Mouse (Mus musculus) heart, embryonic 16.5 days (tissue): ENCODE measurements around the gene Arid1a. TPM values are rescaled to one million over a fixed set of nuclear protein-coding genes. Genes with fewer than 3 reads are reported as not detected.
A peak's percentile ranks its signal among the peaks of the same experiment; 100 is the strongest.

Experiments used
- ATAC-seq: fragments of 200-750 bp; cut with Nextera tagmentation; replicated peaks from 2 replicates; pipeline ENCODE4 v1.8.0; 2017; ENCODE audit warnings: moderate number of reproducible peaks; ENCODE audit not compliant: insufficient read depth, low FRiP score; ENCODE audit errors: extremely low read depth
- H3K27ac ChIP-seq: fragments of 300-500 bp; sonication (generic); 2 replicates; pipeline ENCODE4 v1.5.1; 2014; ENCODE audit warnings: mild to moderate bottlenecking, low read length, control low read depth, moderate library complexity
- H3K27me3 ChIP-seq: fragments of 300-500 bp; sonication (generic); 2 replicates; pipeline ENCODE4 v1.6.1; 2014; ENCODE audit warnings: low read length, mixed read lengths; ENCODE audit not compliant: control insufficient read depth, insufficient read depth
- H3K36me3 ChIP-seq: fragments of 300-500 bp; sonication (generic); 2 replicates; pipeline ENCODE4 v1.6.1; 2014; ENCODE audit not compliant: control insufficient read depth, insufficient read depth
- H3K4me1 ChIP-seq: fragments of 300-500 bp; sonication (generic); 2 replicates; pipeline ENCODE4 v1.6.1; 2014; ENCODE audit warnings: low read length, mixed read lengths; ENCODE audit not compliant: control insufficient read depth, insufficient read depth
- H3K4me2 ChIP-seq: fragments of 300-500 bp; sonication (generic); 2 replicates; pipeline ENCODE4 v1.6.1; 2014; ENCODE audit warnings: low read depth, mild to moderate bottlenecking, control low read depth, low read length
- H3K4me3 ChIP-seq: fragments of 300-500 bp; sonication (generic); 2 replicates; pipeline ENCODE4 v1.5.1; 2014; ENCODE audit warnings: mild to moderate bottlenecking, control low read depth, low read length
- H3K9ac ChIP-seq: fragments of 300-500 bp; sonication (generic); 2 replicates; pipeline ENCODE4 v1.6.1; 2014; ENCODE audit warnings: low read length, control low read depth
- H3K9me3 ChIP-seq: fragments of 300-500 bp; sonication (generic); replicated peaks from 2 replicates; pipeline ENCODE4 v1.6.1; 2016; ENCODE audit warnings: low read length; ENCODE audit not compliant: control insufficient read depth
- WGBS: fragments of 180-500 bp; shearing (Covaris S2); extraction: QIAGEN DNeasy Blood & Tissue Kit; methylation state at CpG from one replicate; pipeline ENCODE4 v1.1.7; 2014; 5-methylcytosine and 5-hydroxymethylcytosine counted together
- polyA plus RNA-seq: library from polyadenylated mRNA; unstranded; fragments of >200 nt; fragmentation: Nextera tagmentation; extraction: Ambion mirVana; gene quantifications from 2 replicates; pipeline ENCODE4 v1.2.1, GENCODE M21; 2015

The Arid1a gene
- polyA plus RNA-seq, 1 experiment from 2014 or later, result 18.8 TPM

GRCm38 (mm10) chr4:133711307-133712076 is 45.1 kb downstream of the Arid1a start:
- no peak overlapping the region for H3K4me3 ChIP-seq
- 79% methylated on average over 6 of the region's 6 CpGs for WGBS
- H3K27ac ChIP-seq, result no peak overlapping the region
- ATAC-seq, result no peak
- peaks cover 40% of the 10 kb centered on the region for H3K4me1 ChIP-seq
- H3K9me3 ChIP-seq, result no peaks in the 10 kb centered on the region
- H3K27me3 ChIP-seq, result no peaks in the 10 kb centered on the region
- no peak overlapping the region for H3K4me2 ChIP-seq
- H3K9ac ChIP-seq, result no peak overlapping the region
- peaks cover 43% of the 10 kb centered on the region for H3K36me3 ChIP-seq

- peaks cover 58% of the 10 kb centered on the region for H3K4me1 ChIP-seq
- 47% methylated on average over 2 of the region's 2 CpGs for WGBS
- ATAC-seq, result no peak
- H3K27ac ChIP-seq, result no peak overlapping the region
- H3K9me3 ChIP-seq, result no peaks in the 10 kb centered on the region
- H3K4me2 ChIP-seq, result no peak overlapping the region
- no peak overlapping the region for H3K4me3 ChIP-seq
- H3K36me3 ChIP-seq, result peaks cover 30% of the 10 kb centered on the region
- no peak overlapping the region for H3K9ac ChIP-seq
- H3K27me3 ChIP-seq, result no peaks in the 10 kb centered on the region
Measured at GRCm38 (mm10) chr4:133709395-133709794, 47.2 kb downstream of the Arid1a start.

- Histone ChIP-seq H3K27ac (peak overlapping the region; percentile 85), H3K4me1 (peaks cover 65% of the 10 kb centered on the region), H3K9me3 (no peaks in the 10 kb centered on the region), H3K36me3 (peaks cover 15% of the 10 kb centered on the region), H3K27me3 (no peaks in the 10 kb centered on the region), H3K4me3 (no peak overlapping the region), H3K9ac (no peak overlapping the region; the same call in 1 of the 2 replicates), H3K4me2 (peak overlapping the region; percentile 42)
- WGBS, result 38% methylated on average over 1 of the region's 1 CpGs
- no peak for ATAC-seq
Measured at GRCm38 (mm10) chr4:133707464-133707863, 49.1 kb downstream of the Arid1a start.

- ATAC-seq, result peak; percentile 92
- peak overlapping the region; percentile 6; the same call in 1 of the 2 replicates for H3K9ac ChIP-seq
- H3K27ac ChIP-seq, result peak overlapping the region; percentile 85
- H3K36me3 ChIP-seq, result peaks cover 15% of the 10 kb centered on the region
- H3K4me2 ChIP-seq, result peak overlapping the region; percentile 42
- 2% methylated on average over 8 of the region's 8 CpGs for WGBS
- H3K27me3 ChIP-seq, result no peaks in the 10 kb centered on the region
- H3K4me1 ChIP-seq, result peaks cover 68% of the 10 kb centered on the region
- H3K9me3 ChIP-seq, result no peaks in the 10 kb centered on the region
- no peak overlapping the region for H3K4me3 ChIP-seq
Measured at GRCm38 (mm10) chr4:133706956-133707355, 49.6 kb downstream of the Arid1a start.

GRCm38 (mm10) chr4:133705062-133705461 is 51.5 kb downstream of the Arid1a start:
- H3K4me3 ChIP-seq, result no peak overlapping the region
- no peak overlapping the region for H3K4me2 ChIP-seq
- H3K4me1 ChIP-seq, result peaks cover 81% of the 10 kb centered on the region
- H3K9me3 ChIP-seq, result no peaks in the 10 kb centered on the region
- H3K9ac ChIP-seq, result no peak overlapping the region
- WGBS, result 75% methylated on average over 4 of the region's 4 CpGs
- peaks cover 6% of the 10 kb centered on the region for H3K36me3 ChIP-seq
- no peak for ATAC-seq
- H3K27ac ChIP-seq, result no peak overlapping the region; the same call in 1 of the 2 replicates
- H3K27me3 ChIP-seq, result no peaks in the 10 kb centered on the region

GRCm38 (mm10) chr4:133700905-133701368 is 55.6 kb downstream of the Arid1a start:
- ATAC-seq, result peak; percentile 98
- Histone ChIP-seq H3K4me3 (peak overlapping the region; percentile 32), H3K9me3 (no peaks in the 10 kb centered on the region), H3K4me2 (peak overlapping the region; percentile 64), H3K27ac (peak overlapping the region; percentile 81), H3K36me3 (peaks cover 9% of the 10 kb centered on the region), H3K4me1 (peaks cover 49% of the 10 kb centered on the region), H3K9ac (peak overlapping the region; percentile 65), H3K27me3 (no peaks in the 10 kb centered on the region)
- WGBS, result 22% methylated on average over 11 of the region's 11 CpGs

GRCm38 (mm10) chr4:133695363-133695762 is 61.2 kb downstream of the Arid1a start:
- no peaks in the 10 kb centered on the region for H3K27me3 ChIP-seq
- H3K4me3 ChIP-seq, result no peak overlapping the region
- no peak overlapping the region for H3K27ac ChIP-seq
- no peak overlapping the region for H3K4me2 ChIP-seq
- peaks cover 61% of the 10 kb centered on the region for H3K36me3 ChIP-seq
- no peak overlapping the region for H3K9ac ChIP-seq
- peaks cover 15% of the 10 kb centered on the region for H3K4me1 ChIP-seq
- no peak for ATAC-seq
- H3K9me3 ChIP-seq, result no peaks in the 10 kb centered on the region
- 79% methylated on average over 3 of the region's 3 CpGs for WGBS

- H3K4me2 ChIP-seq, result no peak overlapping the region
- peaks cover 93% of the 10 kb centered on the region for H3K36me3 ChIP-seq
- no peak overlapping the region for H3K4me3 ChIP-seq
- H3K4me1 ChIP-seq, result peaks cover 29% of the 10 kb centered on the region
- 18% methylated on average over 5 of the region's 5 CpGs for WGBS
- peak overlapping the region; percentile 49 for H3K27ac ChIP-seq
- no peak for ATAC-seq
- no peak overlapping the region for H3K9ac ChIP-seq
- H3K27me3 ChIP-seq, result no peaks in the 10 kb centered on the region
- no peaks in the 10 kb centered on the region for H3K9me3 ChIP-seq
Measured at GRCm38 (mm10) chr4:133690252-133690651, 66.3 kb downstream of the Arid1a start.

- H3K36me3 ChIP-seq, result peaks cover 93% of the 10 kb centered on the region
- ATAC-seq, result peak; percentile 78
- 26% methylated on average over 7 of the region's 7 CpGs for WGBS
- peak overlapping the region; percentile 41 for H3K27ac ChIP-seq
- H3K27me3 ChIP-seq, result no peaks in the 10 kb centered on the region
- no peak overlapping the region for H3K4me2 ChIP-seq
- 0 out of 2 replicates have a peak overlapping the region, but pooled peaks have one; percentile 0 for H3K9ac ChIP-seq
- H3K4me3 ChIP-seq, result no peak overlapping the region
- no peaks in the 10 kb centered on the region for H3K9me3 ChIP-seq
- H3K4me1 ChIP-seq, result peaks cover 29% of the 10 kb centered on the region
Measured at GRCm38 (mm10) chr4:133688417-133689067, 68.0 kb downstream of the Arid1a start.
